Mouse (Mus musculus) MEL (cell line): ENCODE data around the gene Hs6st1. TPM values are rescaled to one million over a fixed set of nuclear protein-coding genes. Genes with fewer than 3 reads are reported as not detected.

Experiments used
- DNase-seq: peaks from one replicate; pipeline ENCODE4 v3.0.0; 2011; ENCODE audit warnings: low read depth, low spot score
- H3K27ac ChIP-seq: 2 replicates; pipeline ENCODE4 v1.5.1; 2012; ENCODE audit warnings: low read depth, mild to moderate bottlenecking, control low read depth, low read length, moderate library complexity; ENCODE audit not compliant: control insufficient read depth
- H3K27me3 ChIP-seq, 2 experiments: fragments of 150-350 bp in 1 of 2; sonication (generic) in 1 of 2; 2 replicates each; pipeline ENCODE4 v1.6.1; 2012; ENCODE audit warnings: low read length in 2 of 2, mild to moderate bottlenecking in 2 of 2, improper control_type of control experiment in 1 of 2, moderate library complexity in 1 of 2; ENCODE audit not compliant: insufficient read depth in 2 of 2, control insufficient read depth in 1 of 2
- H3K36me3 ChIP-seq, 2 experiments: 2 replicates each; pipeline ENCODE4 v1.6.1; 2012 to 2014; ENCODE audit warnings: low read length in 2 of 2, improper control_type of control experiment in 1 of 2, inconsistent platforms in 1 of 2, mild to moderate bottlenecking in 1 of 2; ENCODE audit not compliant: insufficient read depth in 2 of 2, control insufficient read depth in 1 of 2
- H3K4me1 ChIP-seq, 2 experiments: fragments of 150-350 bp in 1 of 2; sonication (generic) in 1 of 2; 2 replicates each; pipeline ENCODE4 v1.6.1; 2012; ENCODE audit warnings: low read length in 2 of 2, improper control_type of control experiment in 1 of 2, mild to moderate bottlenecking in 1 of 2; ENCODE audit not compliant: insufficient read depth in 2 of 2, control insufficient read depth in 1 of 2
- H3K4me3 ChIP-seq, 2 experiments: fragments of 150-350 bp in 1 of 2; sonication (generic) in 1 of 2; 2 replicates each; pipeline ENCODE4 v1.5.1; 2012; ENCODE audit warnings: low read depth in 2 of 2, low read length in 2 of 2, mild to moderate bottlenecking in 2 of 2, moderate library complexity in 2 of 2, control low read depth in 1 of 2, improper control_type of control experiment in 1 of 2; ENCODE audit not compliant: control insufficient read depth in 1 of 2, insufficient read depth in 1 of 2
- H3K79me2 ChIP-seq: 2 replicates; pipeline ENCODE4 v1.6.1; 2012; ENCODE audit warnings: mild to moderate bottlenecking, low read length, moderate library complexity; ENCODE audit not compliant: control insufficient read depth, poor library complexity, insufficient read depth
- H3K9ac ChIP-seq: 2 replicates; pipeline ENCODE4 v1.6.1; 2012; ENCODE audit warnings: low read depth, mild to moderate bottlenecking, control low read depth, low read length, moderate library complexity; ENCODE audit not compliant: control insufficient read depth, poor library complexity, severe bottlenecking
- H3K9me3 ChIP-seq: fragments of 150-350 bp; sonication (generic); replicated peaks from 2 replicates; pipeline ENCODE4 v1.6.1; 2012; ENCODE audit warnings: mild to moderate bottlenecking, low read length, improper control_type of control experiment, moderate library complexity; ENCODE audit not compliant: insufficient read depth
- CHD1 ChIP-seq: IDR thresholded peaks from 2 replicates; pipeline ENCODE4 v1.6.1; 2012; ENCODE audit warnings: low read depth, mild to moderate bottlenecking, inconsistent platforms, low read length, improper control_type of control experiment
- ETS1 ChIP-seq: IDR thresholded peaks from 2 replicates; pipeline ENCODE4 v1.6.1; 2012; ENCODE audit warnings: low read depth, mild to moderate bottlenecking, inconsistent platforms, low read length, improper control_type of control experiment, moderate library complexity
- GABPA ChIP-seq: IDR thresholded peaks from 2 replicates; pipeline ENCODE4 v1.6.1; 2012; ENCODE audit warnings: low read depth, mild to moderate bottlenecking, inconsistent platforms, low read length, improper control_type of control experiment, moderate library complexity
- MAFK ChIP-seq: IDR thresholded peaks from 2 replicates; pipeline ENCODE4 v1.6.1; 2011; ENCODE audit warnings: low read depth, mild to moderate bottlenecking, low read length, improper control_type of control experiment, borderline replicate concordance
- MAX ChIP-seq: IDR thresholded peaks from 2 replicates; pipeline ENCODE4 v1.6.1; 2011; ENCODE audit warnings: low read length, improper control_type of control experiment
- MYC ChIP-seq: IDR thresholded peaks from 2 replicates; pipeline ENCODE4 v1.6.1; 2011; ENCODE audit warnings: low read depth, mild to moderate bottlenecking, low read length, improper control_type of control experiment, moderate library complexity
- NELFE ChIP-seq: IDR thresholded peaks from 2 replicates; pipeline ENCODE4 v1.6.1; 2011; ENCODE audit warnings: low read depth, low read length, improper control_type of control experiment
- RCOR1 ChIP-seq: IDR thresholded peaks from 2 replicates; pipeline ENCODE4 v1.6.1; 2012; ENCODE audit warnings: low read depth, mild to moderate bottlenecking, inconsistent platforms, low read length, improper control_type of control experiment
- TBP ChIP-seq: IDR thresholded peaks from 2 replicates; pipeline ENCODE4 v1.8.0; 2011; ENCODE audit warnings: low read depth, low read length, improper control_type of control experiment
- TCF12 ChIP-seq: IDR thresholded peaks from 2 replicates; pipeline ENCODE4 v1.6.1; 2014; ENCODE audit warnings: low read depth, mild to moderate bottlenecking, inconsistent platforms, low read length, improper control_type of control experiment, moderate library complexity
- USF1 ChIP-seq: IDR thresholded peaks from 2 replicates; pipeline ENCODE4 v1.6.1; 2014; ENCODE audit warnings: low read depth, mild to moderate bottlenecking, inconsistent platforms, low read length, improper control_type of control experiment, moderate library complexity
- ZKSCAN1 ChIP-seq: IDR thresholded peaks from 2 replicates; pipeline ENCODE4 v1.6.1; 2012; ENCODE audit warnings: low read depth, mild to moderate bottlenecking, inconsistent platforms, low read length, improper control_type of control experiment, moderate library complexity
- ZNF384 ChIP-seq: IDR thresholded peaks from 2 replicates; pipeline ENCODE4 v1.6.1; 2012; ENCODE audit warnings: low read depth, mild to moderate bottlenecking, inconsistent platforms, low read length, improper control_type of control experiment
- polyA plus RNA-seq, 2 experiments: library from polyadenylated mRNA; stranded (reverse) in 1 of 2; unstranded in 1 of 2; fragments of >175 nt in 1 of 2; fragments of >200 nt in 1 of 2; gene quantifications; 2 replicates each; pipeline versions ENCODE4 v1.2.1 to v1.2.4; 2012; ENCODE audit warnings: low replicate concordance in 2 of 2, low read depth in 1 of 2; ENCODE audit not compliant: insufficient read length in 2 of 2, insufficient read depth in 1 of 2, missing spikeins in 1 of 2
- total RNA-seq: library from RNA; depleted of rRNA; stranded (reverse); fragments of 300-350 nt; gene quantifications from 2 replicates; pipeline ENCODE4 v1.2.3, GENCODE M21; 2012

Gene Hs6st1
- total and polyA plus RNA-seq, 3 experiments = 33.0 to 52.0 (median 45.7) TPM

- no peak overlapping the region for H3K4me3 ChIP-seq
- peaks cover 0 to 26% of the 10 kb centered on the region in 2 experiments; a peak in 3 of 4 replicates for H3K4me1 ChIP-seq
- no peaks in the 10 kb centered on the region for H3K79me2 ChIP-seq
- no peaks in the 10 kb centered on the region for H3K9me3 ChIP-seq
- no peak overlapping the region for H3K9ac ChIP-seq
- TF ChIP-seq USF1 (no peak), GABPA (no peak), ZKSCAN1 (no peak)
- H3K27ac ChIP-seq = no peak overlapping the region
- DNase-seq = no peak
- H3K36me3 ChIP-seq = peaks cover 0 to 5% of the 10 kb centered on the region in 2 experiments; a peak in 1 of 4 replicates
- H3K27me3 ChIP-seq = no peaks in the 10 kb centered on the region
Measured at GRCm38 (mm10) chr1:36061211-36061915, 6.8 kb upstream of the Hs6st1 start.

GRCm38 (mm10) chr1:36062088-36062805 lies 6.0 kb upstream of the Hs6st1 start:
- H3K36me3 ChIP-seq = peaks cover 0 to 5% of the 10 kb centered on the region in 2 experiments; a peak in 1 of 4 replicates
- no peaks in the 10 kb centered on the region for H3K27me3 ChIP-seq
- H3K9me3 ChIP-seq = no peaks in the 10 kb centered on the region
- no peaks in the 10 kb centered on the region for H3K79me2 ChIP-seq
- H3K9ac ChIP-seq = no peak overlapping the region
- TF ChIP-seq ETS1 (no peak), TCF12 (0 out of 2 replicates have a peak, but pooled peaks have one; percentile 12)
- no peak overlapping the region for H3K27ac ChIP-seq
- no peak for DNase-seq
- no peak overlapping the region for H3K4me3 ChIP-seq
- peaks cover 0 to 32% of the 10 kb centered on the region in 2 experiments; a peak in 3 of 4 replicates for H3K4me1 ChIP-seq

- Histone ChIP-seq H3K9ac (no peak overlapping the region), H3K9me3 (no peaks in the 10 kb centered on the region), H3K27ac (no peak overlapping the region), H3K4me1 (peaks cover 3 to 36% of the 10 kb centered on the region in 2 experiments; a peak in 3 of 4 replicates), H3K4me3 (no peak overlapping the region), H3K27me3 (no peaks in the 10 kb centered on the region), H3K79me2 (no peaks in the 10 kb centered on the region; the same call in 1 of the 2 replicates), H3K36me3 (peaks cover 0 to 6% of the 10 kb centered on the region in 2 experiments; a peak in 1 of 4 replicates)
- DNase-seq = no peak
- no peak for TF ChIP-seq MAFK
- TF ChIP-seq USF1 = no peak
- TF ChIP-seq ZKSCAN1 = no peak
- TF ChIP-seq CHD1 = no peak
- no peak for TF ChIP-seq MAX
- no peak for TF ChIP-seq MYC
- TF ChIP-seq RCOR1 = no peak
- TF ChIP-seq NELFE = no peak
- TF ChIP-seq ZNF384 = no peak
- TF ChIP-seq TBP = no peak
Measured at GRCm38 (mm10) chr1:36062826-36063640, 5.2 kb upstream of the Hs6st1 start.
